Mouse (Mus musculus): ENCODE results near the gene Gm7257. TPM values are rescaled to one million over a fixed set of nuclear protein-coding genes. Genes with fewer than 3 reads are reported as not detected.

Gm7257 gene
- total RNA-seq (2021), result not detected
- long read RNA-seq, experiment 1, result 0 reads
- long read RNA-seq, experiment 2, result 0 reads

GRCm38 (mm10) chr9:36431584-36431983, at the start of gene Gm7257:
Gene Gm7257 (plus strand): TSS chr9:36431884.
- no peak for DNase-seq (ENCODE audit: low spot score in 2 of 2)

- no peak for DNase-seq (ENCODE audit: low spot score in 2 of 2)
These were observed 28.7 kb upstream of the Gm7257 start for GRCm38 (mm10) chr9:36402991-36403390.

- no peak for DNase-seq (ENCODE audit: low spot score in 2 of 2)
These were observed 3.5 kb downstream of the Gm7257 start for GRCm38 (mm10) chr9:36435051-36435764.

GRCm38 (mm10) chr9:36475338-36475737, 43.7 kb downstream of the Gm7257 start, which contains the start of gene Gm9513:
Gene Gm9513 (plus strand): TSS chr9:36475638.
- DNase-seq (ENCODE audit: low spot score in 2 of 2), result no peak

Other genes starting within 250 kb of the Gm7257 start
- gene Gm9513, start 43.8 kb downstream of the Gm7257 start, total RNA-seq (2021), result not detected
- gene Gm5615, start 110.1 kb downstream of the Gm7257 start, total RNA-seq (2021), result not detected
- gene Gm17689, start 150.8 kb downstream of the Gm7257 start, total RNA-seq (2021), result not detected
- gene A630095E13Rik, start 211.5 kb downstream of the Gm7257 start, total RNA-seq (2021), result not detected

Measured in layer of hippocampus, postnatal 14 days (tissue).